Mouse (Mus musculus): ENCODE measurements around the gene Apopt1.

GRCm38 (mm10) chr12:111677421-111677820 is 35.6 kb upstream of the Apopt1 start:
- no peak for TF ChIP-seq POLR2A (IDR thresholded peaks at IDR 0.05; ENCODE audit: insufficient read length, low read depth)
- TF ChIP-seq USF1 (IDR thresholded peaks at IDR 0.05; ENCODE audit: low read depth) = no peak
- TF ChIP-seq MYOG (IDR thresholded peaks at IDR 0.05; ENCODE audit: control insufficient read depth in 1 of 3, insufficient read depth in 1 of 3, insufficient read length in 2 of 3, low read depth in 2 of 3) = no peak
- no peak for TF ChIP-seq MYOD1 (IDR thresholded peaks at IDR 0.05; ENCODE audit: control insufficient read depth in 1 of 3, insufficient read length in 2 of 3, low read depth in 2 of 3)
- no peak for TF ChIP-seq SRF (IDR thresholded peaks at IDR 0.05; ENCODE audit: control insufficient read depth, insufficient read length, low read depth)
- TF ChIP-seq POLR2AphosphoS2 (IDR thresholded peaks at IDR 0.05; ENCODE audit: insufficient read length, low read depth) = no peak

All from myocyte (in vitro differentiated cells).